Mouse (Mus musculus) left cerebral cortex, postnatal 10 days (tissue): ENCODE results near the gene Uba52. TPM values are rescaled to one million over a fixed set of nuclear protein-coding genes. Genes with fewer than 3 reads are reported as not detected.
A peak's percentile ranks its signal among the peaks of the same experiment; 100 is the strongest.

Experiments used
- DNase-seq, 2 experiments: peaks; one replicate each; pipeline ENCODE4 v3.0.0; 2021 to 2022; ENCODE audit warnings: low spot score in 2 of 2, mixed read lengths in 1 of 2; ENCODE audit errors: extremely low spot score in 1 of 2
- intact Hi-C: fragments of 180-260 bp; cut with DNase I; formaldehyde crosslinking; loops from one replicate; pipeline ENCODE4 v1.15.1; 2025
- total RNA-seq, 2 experiments: library from RNA; stranded (reverse); gene quantifications; 2 replicates each; pipeline ENCODE4 v1.2.3; 2021

Uba52 gene
- total RNA-seq: 1,000 to 10,000 TPM in 1 of 2 experiments, 100 to 1,000 TPM in 1; 991 to 1,007 TPM

DNA sequence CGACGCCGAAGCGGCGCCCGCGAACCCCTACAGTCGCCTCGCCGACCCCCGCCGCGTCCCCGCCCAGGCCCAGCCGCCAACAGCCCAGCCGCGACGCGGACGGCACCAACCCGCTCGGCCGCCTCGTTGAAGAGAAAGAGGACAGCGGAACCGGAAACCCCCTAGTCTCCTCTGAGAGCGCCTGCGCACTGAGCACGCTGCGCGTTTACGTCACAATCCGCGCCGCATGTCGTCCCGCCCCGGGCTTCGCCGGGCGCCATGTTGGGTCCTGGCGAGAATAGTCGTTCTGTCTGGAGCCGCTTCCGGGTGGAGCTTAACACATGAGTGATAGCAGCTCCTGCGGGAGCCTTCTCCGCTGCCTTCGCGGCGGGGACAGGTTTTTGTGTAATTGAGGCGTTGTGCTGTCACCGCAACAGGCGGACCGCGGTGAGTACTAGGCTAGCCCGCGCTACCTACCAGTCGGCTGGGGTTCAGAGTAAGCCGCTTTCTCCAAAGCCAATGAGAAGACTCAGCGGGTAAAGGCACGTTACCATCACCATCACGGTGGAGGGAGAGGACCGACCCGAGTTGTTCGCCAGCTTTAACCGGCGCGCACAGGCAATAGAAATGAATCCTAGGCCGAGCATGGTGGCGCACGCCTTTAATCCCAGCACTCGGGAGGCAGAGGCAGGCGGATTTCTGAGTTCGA, at the start of gene Uba52:
TSS of gene Uba52 (minus strand) at position 574 of the 688 bp plus-strand sequence.
- intact Hi-C loops: no loop called here

DNA sequence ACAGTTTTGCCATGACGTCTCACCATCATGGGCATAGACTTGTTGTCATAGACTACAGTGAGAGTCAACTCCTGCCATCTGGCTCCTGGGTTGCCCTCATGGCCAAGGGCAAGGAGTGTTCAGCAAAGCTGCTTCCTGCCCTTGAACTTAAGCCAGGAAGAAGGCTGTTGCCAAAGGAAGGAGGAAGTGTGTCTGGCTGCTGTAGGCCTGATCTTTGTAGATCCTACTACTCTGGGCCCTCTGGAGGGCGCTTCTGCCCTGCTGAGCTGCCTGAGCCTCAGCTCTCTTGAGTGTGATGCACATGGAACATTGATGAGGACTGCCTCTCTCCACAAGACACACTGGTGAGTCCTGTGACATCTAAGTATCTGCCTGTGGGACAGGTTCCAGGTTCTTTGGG, 49.5 kb upstream of the Uba52 start:
- intact Hi-C loops: no loop called here
- peak in 1 of 2 experiments; percentile 81 for DNase-seq

More for the DNA sequence above, at the start of gene Uba52:
- peak; percentile 96 to 98 for DNase-seq

DNA sequence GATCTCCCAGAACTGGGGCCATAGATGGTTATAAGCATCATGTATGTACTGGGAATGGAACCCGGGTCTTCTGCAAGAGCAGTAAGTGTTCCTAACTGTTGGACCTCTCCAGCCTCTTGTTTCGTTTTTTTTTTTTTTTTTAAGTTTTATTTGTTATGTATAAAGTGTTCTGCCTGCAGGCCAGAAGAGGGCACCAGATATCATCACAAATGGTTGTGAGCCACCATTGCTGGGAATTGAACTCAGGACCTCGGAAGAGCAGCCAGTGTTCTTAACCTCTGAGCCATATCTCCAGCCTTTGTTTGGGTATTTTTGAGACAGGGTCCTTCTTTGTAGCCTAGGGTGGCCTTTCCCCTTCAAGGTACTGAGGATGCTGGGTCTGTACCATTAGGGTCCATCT, 48.4 kb upstream of the Uba52 start:
- intact Hi-C loops: no loop called here
- no peak for DNase-seq

DNA sequence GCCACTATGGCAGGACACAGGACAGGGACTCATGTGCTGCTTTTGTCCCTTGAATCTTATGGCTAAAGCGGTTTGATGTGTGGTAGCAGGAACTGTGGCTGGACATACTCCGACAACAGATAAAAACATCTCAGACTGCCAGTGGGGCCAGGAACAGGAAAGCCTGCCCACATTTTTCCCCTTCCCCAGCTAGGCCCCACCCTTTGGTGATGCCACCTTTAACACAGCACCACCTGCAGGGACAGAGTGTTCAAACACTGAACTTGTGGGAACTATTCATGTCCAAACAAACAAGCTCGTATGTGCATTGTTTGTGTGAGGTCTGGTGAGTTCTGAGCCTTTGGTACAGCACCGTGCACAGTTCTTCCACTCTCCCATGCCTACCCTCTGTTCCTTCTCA, 47.7 kb upstream of the Uba52 start:
- peak in 1 of 2 experiments; percentile 48 for DNase-seq
- intact Hi-C loops: no loop called here

DNA sequence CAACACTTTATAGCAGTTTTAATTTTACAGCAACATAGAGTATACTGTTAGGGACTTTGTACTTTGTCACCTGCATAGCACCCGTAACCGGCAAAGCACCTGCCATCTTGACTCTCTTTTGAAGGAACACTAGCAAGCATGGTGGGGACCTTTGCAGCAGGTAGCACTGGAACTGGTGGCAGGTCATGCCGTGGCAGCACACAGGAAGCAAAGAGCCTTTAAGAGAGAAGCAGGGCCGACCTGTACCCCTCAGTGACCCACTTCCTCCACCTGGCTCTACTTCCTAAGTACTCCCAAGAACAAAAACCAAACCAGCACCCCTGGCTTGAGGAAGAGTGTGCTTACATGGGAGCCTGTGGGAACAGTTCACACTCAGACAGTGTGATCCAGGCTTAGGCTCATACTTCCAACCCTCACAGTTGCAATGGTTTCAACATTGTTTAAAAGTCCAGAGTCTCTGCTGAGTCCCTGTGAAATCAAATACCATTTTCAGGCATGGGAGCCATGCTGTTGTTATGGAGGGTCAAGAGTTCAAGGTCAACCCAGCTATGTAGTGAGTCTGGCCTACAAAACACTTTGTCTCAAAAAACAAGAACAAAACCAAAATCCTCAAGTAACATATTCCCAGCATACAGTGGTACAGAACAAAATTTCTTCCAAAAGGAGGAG, 44.6 kb upstream of the Uba52 start:
- intact Hi-C loops: no loop called here
- no peak for DNase-seq

DNA sequence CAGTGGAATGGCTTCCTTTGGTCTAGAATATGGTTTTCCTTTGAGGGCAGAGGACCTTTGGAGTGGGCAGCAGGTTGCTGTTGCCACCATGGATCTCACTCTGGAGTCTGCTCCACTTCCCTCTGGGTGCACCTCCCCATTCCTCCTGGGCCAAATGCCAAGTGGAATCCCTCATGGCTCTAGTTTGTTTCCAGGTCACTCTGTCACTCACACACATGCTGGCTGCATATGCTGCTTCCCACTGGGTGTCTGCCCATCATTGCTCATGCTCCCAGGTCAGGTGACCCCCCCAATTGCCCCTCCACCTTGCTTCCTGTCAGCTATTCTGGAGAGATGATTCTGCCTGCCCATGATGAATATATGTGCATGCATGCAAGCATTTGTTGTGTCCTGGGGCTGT, 43.1 kb upstream of the Uba52 start:
- peak in 1 of 2 experiments; percentile 70 for DNase-seq

DNA sequence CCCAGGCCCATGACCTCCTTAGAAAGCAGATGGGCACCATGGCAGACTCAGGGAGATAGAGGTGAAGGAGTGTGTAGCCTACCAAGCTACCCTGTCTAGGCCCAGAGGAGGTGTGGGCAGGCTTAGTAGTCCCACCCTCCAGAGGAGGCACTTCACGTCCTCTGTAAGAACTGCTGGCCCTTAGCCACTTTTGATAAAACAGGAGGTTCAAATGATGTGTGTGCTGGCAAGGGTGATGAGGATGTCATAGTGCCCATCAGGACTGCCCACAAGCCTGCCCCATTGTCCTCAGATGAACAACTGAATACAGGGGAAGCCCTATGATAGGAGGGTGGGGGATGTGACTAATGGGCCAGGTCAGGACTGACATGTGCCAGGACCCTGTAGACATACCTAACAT, 42.2 kb upstream of the Uba52 start:
- no peak for DNase-seq
- intact Hi-C loops: no loop called here

More for the DNA sequence above, 43.1 kb upstream of the Uba52 start:
- intact Hi-C loops: no loop called here

DNA sequence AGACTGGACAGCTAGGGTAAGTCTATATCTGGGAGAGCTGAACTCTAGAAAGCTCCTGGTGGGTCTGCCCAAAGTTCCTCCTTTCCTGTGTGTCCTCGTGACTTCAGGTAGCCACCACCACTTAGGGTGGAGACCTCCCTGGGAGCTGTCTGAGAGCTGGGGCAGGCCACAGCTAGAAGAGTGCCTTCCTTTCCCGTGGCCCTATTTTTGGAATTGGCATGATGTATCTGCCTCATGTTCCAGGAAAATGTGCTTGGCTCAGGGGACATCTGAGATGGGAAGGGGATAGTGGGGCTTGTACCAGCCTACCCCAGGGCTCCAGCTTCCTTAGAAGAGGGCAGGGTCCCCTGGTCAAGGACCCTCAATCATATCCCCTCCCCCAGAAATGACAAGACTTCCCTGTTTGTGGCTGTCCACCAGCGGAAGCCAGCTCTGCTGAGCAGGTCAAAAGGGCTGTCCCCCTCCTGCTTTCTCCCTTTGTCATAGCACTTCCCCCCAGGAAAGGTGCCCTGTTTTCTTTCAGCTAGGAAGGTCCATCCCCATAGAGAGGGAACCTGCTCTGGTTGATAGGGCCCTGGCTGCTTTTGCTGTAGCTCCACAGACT, 41.1 kb upstream of the Uba52 start:
- DNase-seq: no peak

DNA sequence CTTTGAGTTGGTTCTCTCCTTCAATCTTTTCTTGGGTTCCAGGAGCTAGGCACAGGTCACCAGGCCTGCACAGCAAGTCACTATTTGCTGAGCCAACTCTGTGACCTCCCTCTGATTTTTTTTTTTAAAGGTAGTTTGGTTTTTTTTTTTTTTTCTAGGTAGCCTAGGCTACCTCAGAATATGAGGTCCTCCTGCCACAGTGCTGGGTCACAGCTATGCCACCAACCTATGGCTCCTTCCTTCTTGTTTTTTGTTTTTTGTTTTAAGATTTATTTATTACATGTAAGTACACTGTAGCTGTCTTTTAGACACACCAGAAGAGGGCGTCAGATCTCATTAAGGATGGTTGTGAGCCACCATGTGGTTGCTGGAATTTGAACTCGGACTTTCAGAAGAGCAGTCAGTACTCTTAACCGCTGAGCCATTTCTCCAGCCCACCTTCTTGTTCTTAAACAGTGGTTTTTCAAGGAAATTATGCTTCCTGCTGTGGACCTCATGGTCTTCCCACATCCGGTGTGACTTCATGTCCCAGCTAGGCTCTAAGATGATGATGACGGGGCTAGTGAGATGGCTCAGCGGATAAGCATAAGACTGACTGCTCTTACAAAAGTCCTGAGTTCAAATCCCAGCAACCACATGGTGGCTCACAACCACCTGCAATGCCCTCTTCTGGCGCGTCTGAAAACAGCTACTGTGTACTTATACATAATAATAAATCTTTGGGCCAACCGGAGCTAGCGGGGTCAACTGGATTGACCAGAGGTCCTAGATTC, 39.0 kb upstream of the Uba52 start:
- intact Hi-C loops: no loop called here
- DNase-seq: no peak

More for the DNA sequence above, 41.1 kb upstream of the Uba52 start:
- intact Hi-C loops: no loop called here

DNA sequence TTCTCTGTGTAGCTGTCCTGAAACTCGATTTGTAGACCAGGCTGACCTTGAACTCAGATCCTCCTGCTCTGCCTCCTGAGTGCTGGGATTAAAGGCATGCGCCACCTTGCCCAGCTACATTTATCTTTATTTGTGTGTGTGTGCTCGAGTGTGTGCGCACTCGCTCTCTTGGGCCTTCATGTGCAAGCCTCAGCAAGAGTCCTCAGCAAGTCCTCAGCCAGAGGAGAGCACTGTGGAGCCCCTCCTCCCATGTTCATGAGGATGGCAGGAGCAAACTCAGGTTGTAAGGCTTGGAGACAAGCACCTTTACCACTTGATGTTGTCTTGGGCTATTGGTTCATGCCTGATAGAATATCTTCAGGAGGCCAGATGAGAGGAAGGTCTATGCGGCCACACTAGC, 37.2 kb upstream of the Uba52 start:
- intact Hi-C loops: no loop called here
- no peak for DNase-seq

DNA sequence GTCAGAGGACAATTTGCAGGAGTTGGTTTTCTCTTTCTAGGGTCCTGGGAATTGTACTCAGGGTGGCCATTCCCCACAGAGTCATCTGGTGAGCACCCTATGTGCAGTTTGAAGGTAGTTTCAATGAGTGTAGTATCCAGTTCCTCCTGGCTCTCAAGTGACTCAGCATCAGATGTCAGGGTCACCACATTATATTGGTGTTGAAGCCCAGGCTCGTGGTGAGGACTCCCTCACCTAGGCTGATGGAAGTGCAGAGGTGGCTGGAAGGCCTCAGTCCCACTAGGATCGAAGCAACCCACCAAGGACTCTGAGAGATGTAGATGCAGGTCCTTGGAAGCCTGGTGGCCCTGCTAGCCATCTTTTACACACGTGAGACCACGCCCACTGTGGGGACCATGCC, 35.8 kb upstream of the Uba52 start:
- no peak for DNase-seq
- intact Hi-C loops: no loop called here

DNA sequence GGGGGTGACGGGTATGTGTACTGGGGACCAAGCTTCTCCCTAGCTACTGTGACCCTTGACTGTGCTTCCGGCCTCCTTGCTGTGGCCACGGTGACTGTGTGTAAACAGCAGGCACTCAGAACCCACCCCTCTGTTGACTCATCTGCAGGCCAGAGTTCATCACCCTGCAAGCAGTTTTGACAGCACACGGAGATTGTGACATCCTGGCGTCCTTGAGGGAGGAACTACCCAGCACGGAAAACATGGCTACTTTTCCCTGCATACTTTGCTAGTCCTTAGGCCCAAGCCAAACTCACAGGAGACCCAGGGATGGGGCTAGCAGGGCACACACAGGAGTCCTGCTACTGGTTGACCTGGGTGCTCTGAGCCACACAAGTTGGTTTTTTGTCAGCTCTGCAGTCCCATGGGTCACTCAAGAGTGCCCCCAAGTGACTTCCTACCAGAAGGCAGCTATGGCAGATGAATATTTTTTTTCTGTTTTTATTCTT, 33.6 kb upstream of the Uba52 start:
- intact Hi-C loops: no loop called here

DNA sequence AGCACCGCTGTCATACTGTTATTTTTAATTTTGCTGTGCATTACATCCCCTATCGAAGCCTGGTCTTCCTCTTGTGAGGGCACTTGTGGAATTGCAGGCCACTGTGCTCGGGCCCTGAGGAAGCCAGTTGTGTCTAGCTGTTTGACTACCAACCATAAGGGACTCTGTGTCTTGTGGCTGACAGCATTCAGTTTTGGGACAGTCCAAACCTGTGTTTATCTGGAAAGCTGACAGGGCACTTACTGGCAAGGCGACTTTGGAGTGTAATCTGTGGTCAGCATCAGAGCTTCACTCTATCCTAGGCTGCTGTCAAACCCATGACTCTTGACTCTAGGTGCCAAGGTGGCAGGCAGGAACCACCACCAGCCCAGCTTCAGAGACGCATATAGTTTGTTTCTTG, 30.5 kb upstream of the Uba52 start:
- intact Hi-C loops: no loop called here
- no peak for DNase-seq

More for the DNA sequence above, 33.6 kb upstream of the Uba52 start:
- no peak for DNase-seq

DNA sequence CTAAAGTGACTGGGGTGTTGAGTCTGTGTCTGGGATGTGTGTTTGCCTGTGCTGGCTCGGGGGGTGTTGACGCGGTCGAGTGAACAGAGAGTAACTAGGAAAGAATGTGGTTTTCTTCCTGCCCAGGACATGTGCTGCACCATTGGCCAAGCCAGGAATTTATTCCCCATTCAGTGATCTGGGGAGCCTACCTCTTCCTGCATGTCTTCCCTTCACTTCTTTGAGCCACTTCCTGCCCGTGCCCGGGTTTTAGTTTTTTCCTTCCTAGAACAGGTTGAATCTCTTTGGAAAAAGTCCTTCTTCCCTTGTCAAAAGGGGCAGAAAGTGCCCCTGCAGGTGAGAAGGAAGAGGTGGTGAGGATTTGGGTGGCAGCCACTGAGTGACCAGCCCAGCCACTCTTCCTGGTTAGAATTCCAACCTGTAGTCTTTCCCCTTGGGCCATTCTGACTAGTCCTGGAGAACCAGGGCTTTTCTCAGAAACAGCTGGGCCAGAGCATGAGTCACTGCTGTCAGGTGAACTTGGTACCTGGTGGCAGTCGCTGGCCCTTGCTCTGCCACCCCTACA, 30.0 kb upstream of the Uba52 start:
- intact Hi-C loops: no loop called here
- DNase-seq: no peak

DNA sequence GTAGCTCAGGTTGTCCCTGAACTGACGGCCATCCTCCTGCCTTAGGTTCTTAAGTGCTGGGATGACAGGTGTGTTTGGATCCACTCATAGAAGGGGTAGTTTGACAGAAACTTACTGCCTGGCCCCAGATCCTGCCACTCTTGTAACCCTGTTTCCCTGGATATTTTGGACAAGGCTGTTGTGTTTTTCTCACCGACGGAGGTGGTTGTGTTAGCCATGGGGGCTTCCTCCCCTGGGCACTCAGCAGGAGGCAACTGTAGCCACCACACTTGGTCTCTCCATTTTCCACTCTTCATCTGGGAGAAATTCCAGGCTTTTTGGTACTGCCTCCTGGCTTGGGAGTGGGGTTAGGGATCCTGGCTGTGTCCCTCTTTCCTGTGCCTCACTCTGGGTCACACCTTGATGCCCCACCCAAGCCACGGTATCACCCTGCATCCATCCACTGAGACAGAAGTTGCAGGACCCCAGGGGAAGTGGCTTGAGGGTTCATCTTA, 29.5 kb upstream of the Uba52 start:
- intact Hi-C loops: no loop called here

DNA sequence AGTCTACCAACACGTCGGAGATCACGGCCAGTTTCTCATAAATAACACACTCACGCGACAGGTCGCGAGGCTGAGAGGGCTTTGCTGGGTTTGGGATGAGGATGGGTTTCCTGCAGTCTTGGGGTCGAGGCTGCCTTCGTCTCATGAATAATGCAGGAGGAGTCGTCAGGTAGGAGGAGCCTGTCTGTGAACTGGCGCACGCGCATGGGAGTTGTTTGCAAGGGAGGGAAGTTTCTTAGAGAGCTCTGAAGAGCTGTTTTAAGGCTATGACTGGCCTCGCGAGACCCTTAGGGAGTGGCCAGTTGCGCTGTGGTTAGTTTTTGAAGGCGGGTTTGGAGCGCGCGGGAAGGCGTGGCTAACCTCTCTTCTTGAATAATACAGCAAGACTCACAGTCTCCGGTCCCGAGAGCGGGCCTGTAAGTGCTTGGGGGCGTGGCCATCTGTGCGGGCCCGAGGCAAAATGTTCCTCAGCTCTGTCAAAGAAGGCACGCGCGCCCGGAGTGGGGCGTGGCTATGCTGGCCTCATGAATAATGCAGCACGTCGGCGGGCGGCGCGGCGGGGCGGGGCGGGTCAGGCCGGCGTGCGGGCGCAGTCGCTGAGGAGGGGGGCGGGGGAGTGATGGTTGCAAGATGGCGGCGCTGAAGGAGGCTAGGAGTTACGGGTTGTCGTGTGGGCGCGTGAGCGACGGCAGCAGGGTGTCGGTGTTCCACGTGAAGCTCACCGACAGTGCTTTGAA, 28.6 kb upstream of the Uba52 start, which contains the start of gene Ell:
TSS of gene Ell (plus strand) at position 381 of the 737 bp plus-strand sequence.
- intact Hi-C loops: no loop called here
- peak; percentile 99 to 100 for DNase-seq

More for the DNA sequence above, 29.5 kb upstream of the Uba52 start:
- DNase-seq: no peak

DNA sequence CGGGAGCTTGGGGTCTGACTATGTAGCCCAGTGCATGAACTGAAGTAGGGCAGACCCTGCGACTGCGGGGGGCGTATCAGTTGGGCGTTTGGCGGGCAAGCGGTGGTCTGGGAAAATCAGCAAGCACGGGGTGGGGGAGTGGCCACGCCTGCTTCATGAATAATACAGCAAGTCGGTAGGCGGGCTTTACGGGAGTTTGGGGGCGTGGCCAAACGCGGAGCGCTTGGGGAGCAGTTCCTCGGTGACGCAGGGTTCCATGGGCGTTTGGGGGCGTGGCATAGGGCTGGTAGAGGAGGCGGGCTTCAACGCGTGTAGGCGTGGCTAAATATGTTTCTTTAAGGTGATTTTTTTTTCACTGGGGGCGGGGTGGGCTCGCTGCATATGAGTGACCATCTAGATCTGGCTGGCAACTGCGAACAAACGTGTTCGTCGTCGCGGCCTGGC, 28.1 kb upstream of the Uba52 start:
- intact Hi-C loops: no loop called here
- DNase-seq: peak; percentile 99 to 100

DNA sequence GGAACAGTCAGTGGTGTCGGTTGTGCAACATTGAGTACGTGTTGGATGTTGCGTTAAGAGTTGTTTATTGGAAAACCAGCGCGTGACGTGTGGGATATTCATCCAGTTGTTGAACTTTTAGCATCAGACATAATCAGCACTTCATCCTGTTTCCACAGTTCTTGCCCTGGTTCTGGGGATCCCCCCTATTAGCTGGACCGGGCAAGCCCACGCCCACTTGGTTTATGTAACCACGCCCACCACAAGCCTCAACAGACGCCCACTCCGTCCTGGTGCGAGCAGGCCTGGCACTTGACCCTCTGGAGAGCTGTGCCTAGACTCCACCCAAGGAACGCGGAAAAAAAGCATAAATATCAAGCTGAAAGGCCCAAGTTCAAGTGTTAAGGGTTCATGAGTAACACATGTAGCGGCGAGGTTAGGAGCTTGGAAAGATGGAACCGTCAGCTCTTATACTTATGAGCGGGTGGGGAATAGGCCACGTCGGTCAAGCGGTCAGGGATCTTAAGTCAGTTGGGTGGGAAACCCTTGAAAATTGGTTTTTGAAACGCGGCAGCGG, 27.5 kb upstream of the Uba52 start:
- intact Hi-C loops: no loop called here
- peak in 1 of 2 experiments; percentile 79 for DNase-seq
